Mouse (Mus musculus): ENCODE results near the gene Cdh13. TPM values are rescaled to one million over a fixed set of nuclear protein-coding genes. Genes with fewer than 3 reads are reported as not detected.

Cdh13 gene
- polyA plus RNA-seq, 1 experiment, result 4.5 TPM

GRCm38 (mm10) chr8:118285596-118286281 is 2.2 kb downstream of the Cdh13 start:
- Histone ChIP-seq H3K36me3 (ENCODE audit: control insufficient read depth, insufficient read depth, low read length) (no peaks in the 10 kb centered on the region), H3K4me1 (ENCODE audit: control insufficient read depth, insufficient read depth, low read length) (peaks cover 4% of the 10 kb centered on the region), H3K4me3 (ENCODE audit: control insufficient read depth, low read depth, low read length) (no peak overlapping the region), H3K27ac (ENCODE audit: control insufficient read depth, insufficient read depth, low read depth, low read length) (no peak overlapping the region), H3K27me3 (ENCODE audit: control insufficient read depth, insufficient read depth, low read length) (peaks cover 5% of the 10 kb centered on the region)
- TF ChIP-seq CTCF (IDR thresholded peaks at IDR 0.05; ENCODE audit: control insufficient read depth, insufficient read depth, insufficient replicate concordance, low read depth, low read length), result no peak

- H3K27me3 ChIP-seq (ENCODE audit: control insufficient read depth, insufficient read depth, low read length), result peaks cover 5% of the 10 kb centered on the region
- no peak for TF ChIP-seq CTCF (IDR thresholded peaks at IDR 0.05; ENCODE audit: control insufficient read depth, insufficient read depth, insufficient replicate concordance, low read depth, low read length)
- TF ChIP-seq POLR2A (IDR thresholded peaks at IDR 0.05; ENCODE audit: control insufficient read depth, low read depth, low read length), result no peak
Measured at GRCm38 (mm10) chr8:118286282-118287180, 3.0 kb downstream of the Cdh13 start.

GRCm38 (mm10) chr8:118287496-118287895 is 4.0 kb downstream of the Cdh13 start:
- no peaks in the 10 kb centered on the region for H3K36me3 ChIP-seq (ENCODE audit: control insufficient read depth, insufficient read depth, low read length)
- H3K4me3 ChIP-seq (ENCODE audit: control insufficient read depth, low read depth, low read length), result no peak overlapping the region
- H3K27me3 ChIP-seq (ENCODE audit: control insufficient read depth, insufficient read depth, low read length), result peaks cover 5% of the 10 kb centered on the region
- no peak overlapping the region for H3K27ac ChIP-seq (ENCODE audit: control insufficient read depth, insufficient read depth, low read depth, low read length)
- TF ChIP-seq CTCF (IDR thresholded peaks at IDR 0.05; ENCODE audit: control insufficient read depth, insufficient read depth, insufficient replicate concordance, low read depth, low read length) (0 out of 2 replicates have a peak, but pooled peaks have one; percentile 11), POLR2A (IDR thresholded peaks at IDR 0.05; ENCODE audit: control insufficient read depth, low read depth, low read length) (no peak)
- peaks cover 4% of the 10 kb centered on the region for H3K4me1 ChIP-seq (ENCODE audit: control insufficient read depth, insufficient read depth, low read length)

More at GRCm38 (mm10) chr8:118286282-118287180, 3.0 kb downstream of the Cdh13 start:
- Histone ChIP-seq H3K36me3 (ENCODE audit: control insufficient read depth, insufficient read depth, low read length) (no peaks in the 10 kb centered on the region), H3K4me3 (ENCODE audit: control insufficient read depth, low read depth, low read length) (no peak overlapping the region), H3K4me1 (ENCODE audit: control insufficient read depth, insufficient read depth, low read length) (peaks cover 4% of the 10 kb centered on the region), H3K27ac (ENCODE audit: control insufficient read depth, insufficient read depth, low read depth, low read length) (no peak overlapping the region)

- H3K27ac ChIP-seq (ENCODE audit: control insufficient read depth, insufficient read depth, low read depth, low read length), result no peak overlapping the region
- H3K27me3 ChIP-seq (ENCODE audit: control insufficient read depth, insufficient read depth, low read length), result peaks cover 4% of the 10 kb centered on the region
- no peak overlapping the region for H3K4me3 ChIP-seq (ENCODE audit: control insufficient read depth, low read depth, low read length)
- TF ChIP-seq CTCF (IDR thresholded peaks at IDR 0.05; ENCODE audit: control insufficient read depth, insufficient read depth, insufficient replicate concordance, low read depth, low read length) (no peak), POLR2A (IDR thresholded peaks at IDR 0.05; ENCODE audit: control insufficient read depth, low read depth, low read length) (no peak)
- H3K4me1 ChIP-seq (ENCODE audit: control insufficient read depth, insufficient read depth, low read length), result peaks cover 4% of the 10 kb centered on the region
- H3K36me3 ChIP-seq (ENCODE audit: control insufficient read depth, insufficient read depth, low read length), result no peaks in the 10 kb centered on the region
Measured at GRCm38 (mm10) chr8:118288259-118288952, 4.9 kb downstream of the Cdh13 start.

- TF ChIP-seq CTCF (IDR thresholded peaks at IDR 0.05; ENCODE audit: control insufficient read depth, insufficient read depth, insufficient replicate concordance, low read depth, low read length) (no peak), POLR2A (IDR thresholded peaks at IDR 0.05; ENCODE audit: control insufficient read depth, low read depth, low read length) (no peak)
- Histone ChIP-seq H3K36me3 (ENCODE audit: control insufficient read depth, insufficient read depth, low read length) (no peaks in the 10 kb centered on the region), H3K4me3 (ENCODE audit: control insufficient read depth, low read depth, low read length) (no peak overlapping the region), H3K4me1 (ENCODE audit: control insufficient read depth, insufficient read depth, low read length) (no peaks in the 10 kb centered on the region), H3K27me3 (ENCODE audit: control insufficient read depth, insufficient read depth, low read length) (no peaks in the 10 kb centered on the region), H3K27ac (ENCODE audit: control insufficient read depth, insufficient read depth, low read depth, low read length) (no peak overlapping the region)
Measured at GRCm38 (mm10) chr8:118289091-118289490, 5.6 kb downstream of the Cdh13 start.

- Histone ChIP-seq H3K27me3 (ENCODE audit: control insufficient read depth, insufficient read depth, low read length) (no peaks in the 10 kb centered on the region), H3K36me3 (ENCODE audit: control insufficient read depth, insufficient read depth, low read length) (no peaks in the 10 kb centered on the region), H3K27ac (ENCODE audit: control insufficient read depth, insufficient read depth, low read depth, low read length) (no peak overlapping the region), H3K4me1 (ENCODE audit: control insufficient read depth, insufficient read depth, low read length) (no peaks in the 10 kb centered on the region), H3K4me3 (ENCODE audit: control insufficient read depth, low read depth, low read length) (no peak overlapping the region)
- no peak for TF ChIP-seq CTCF (IDR thresholded peaks at IDR 0.05; ENCODE audit: control insufficient read depth, insufficient read depth, insufficient replicate concordance, low read depth, low read length)
- TF ChIP-seq POLR2A (IDR thresholded peaks at IDR 0.05; ENCODE audit: control insufficient read depth, low read depth, low read length), result no peak
Measured at GRCm38 (mm10) chr8:118289525-118289924, 6.0 kb downstream of the Cdh13 start.

- no peak for TF ChIP-seq POLR2A (IDR thresholded peaks at IDR 0.05; ENCODE audit: control insufficient read depth, low read depth, low read length)
- no peak overlapping the region for H3K4me3 ChIP-seq (ENCODE audit: control insufficient read depth, low read depth, low read length)
- H3K27me3 ChIP-seq (ENCODE audit: control insufficient read depth, insufficient read depth, low read length), result no peaks in the 10 kb centered on the region
- H3K27ac ChIP-seq (ENCODE audit: control insufficient read depth, insufficient read depth, low read depth, low read length), result no peak overlapping the region
- no peaks in the 10 kb centered on the region for H3K4me1 ChIP-seq (ENCODE audit: control insufficient read depth, insufficient read depth, low read length)
- no peaks in the 10 kb centered on the region for H3K36me3 ChIP-seq (ENCODE audit: control insufficient read depth, insufficient read depth, low read length)
Measured at GRCm38 (mm10) chr8:118290266-118290665, 6.7 kb downstream of the Cdh13 start.
